Mouse (Mus musculus) kidney, postnatal 0 days (tissue): Measurements from ENCODE around the gene BC024063. TPM values are rescaled to one million over a fixed set of nuclear protein-coding genes. Genes with fewer than 3 reads are reported as not detected.
"Not testable (repeated sequence)": the region's sequence is repeated elsewhere in the genome, so short reads cannot be mapped to it uniquely, and the experiment has no call there.

Experiments used
- ATAC-seq: fragments of 200-750 bp; cut with Nextera tagmentation; replicated peaks from 2 replicates; pipeline ENCODE4 v1.8.0; 2017; ENCODE audit warnings: low read depth, moderate number of reproducible peaks, moderate TSS enrichment, moderate library complexity; ENCODE audit not compliant: low FRiP score
- DNase-seq: peaks from one replicate; pipeline ENCODE4 v3.0.0-alpha.2; 2016; ENCODE audit warnings: low spot score
- H3K27ac ChIP-seq: fragments of 300-500 bp; sonication (generic); 2 replicates; pipeline ENCODE4 v1.5.1; 2014; ENCODE audit warnings: mild to moderate bottlenecking
- H3K27me3 ChIP-seq: fragments of 300-500 bp; sonication (generic); 2 replicates; pipeline ENCODE4 v1.6.1; 2014; ENCODE audit warnings: low read length, mixed read lengths; ENCODE audit not compliant: insufficient read depth
- H3K36me3 ChIP-seq: fragments of 300-500 bp; sonication (generic); 2 replicates; pipeline ENCODE4 v1.6.1; 2014; ENCODE audit warnings: low read length, mixed read lengths; ENCODE audit not compliant: insufficient read depth
- H3K4me1 ChIP-seq: fragments of 300-500 bp; sonication (generic); replicated peaks from 2 replicates; pipeline ENCODE4 v1.6.1; 2014; ENCODE audit warnings: antibody characterized with exemption, low read length, mixed read lengths; ENCODE audit not compliant: insufficient read depth
- H3K4me2 ChIP-seq: fragments of 300-500 bp; sonication (generic); 2 replicates; pipeline ENCODE4 v1.6.1; 2014; ENCODE audit warnings: mild to moderate bottlenecking, low read length, moderate library complexity, mixed read lengths
- H3K4me3 ChIP-seq: fragments of 300-500 bp; sonication (generic); replicated peaks from 2 replicates; pipeline ENCODE4 v1.5.1; 2014; ENCODE audit warnings: low read depth, low read length
- H3K9ac ChIP-seq: fragments of 300-500 bp; sonication (generic); 2 replicates; pipeline ENCODE4 v1.6.1; 2014; ENCODE audit warnings: low read depth, low read length
- H3K9me3 ChIP-seq: fragments of 300-500 bp; sonication (generic); replicated peaks from 2 replicates; pipeline ENCODE4 v1.6.1; 2016; ENCODE audit warnings: low read length, inconsistent platforms, mixed read lengths
- CTCF ChIP-seq: IDR thresholded peaks from 2 replicates; pipeline ENCODE4 v1.5.1; 2016; ENCODE audit warnings: antibody characterized with exemption, low read depth, mild to moderate bottlenecking, moderate library complexity
- WGBS: fragments of 180-500 bp; shearing (Covaris S2); extraction: QIAGEN DNeasy Blood & Tissue Kit; methylation state at CpG from one replicate; pipeline ENCODE4 v1.1.7; 2014; 5-methylcytosine and 5-hydroxymethylcytosine counted together
- polyA plus RNA-seq: library from polyadenylated mRNA; unstranded; fragments of >200 nt; fragmentation: Nextera tagmentation; extraction: Ambion mirVana; gene quantifications from 2 replicates; pipeline ENCODE4 v1.2.1, GENCODE M21; 2015

BC024063 gene
- 3.7 and 4.5 TPM in 2 replicates for polyA plus RNA-seq

DNA sequence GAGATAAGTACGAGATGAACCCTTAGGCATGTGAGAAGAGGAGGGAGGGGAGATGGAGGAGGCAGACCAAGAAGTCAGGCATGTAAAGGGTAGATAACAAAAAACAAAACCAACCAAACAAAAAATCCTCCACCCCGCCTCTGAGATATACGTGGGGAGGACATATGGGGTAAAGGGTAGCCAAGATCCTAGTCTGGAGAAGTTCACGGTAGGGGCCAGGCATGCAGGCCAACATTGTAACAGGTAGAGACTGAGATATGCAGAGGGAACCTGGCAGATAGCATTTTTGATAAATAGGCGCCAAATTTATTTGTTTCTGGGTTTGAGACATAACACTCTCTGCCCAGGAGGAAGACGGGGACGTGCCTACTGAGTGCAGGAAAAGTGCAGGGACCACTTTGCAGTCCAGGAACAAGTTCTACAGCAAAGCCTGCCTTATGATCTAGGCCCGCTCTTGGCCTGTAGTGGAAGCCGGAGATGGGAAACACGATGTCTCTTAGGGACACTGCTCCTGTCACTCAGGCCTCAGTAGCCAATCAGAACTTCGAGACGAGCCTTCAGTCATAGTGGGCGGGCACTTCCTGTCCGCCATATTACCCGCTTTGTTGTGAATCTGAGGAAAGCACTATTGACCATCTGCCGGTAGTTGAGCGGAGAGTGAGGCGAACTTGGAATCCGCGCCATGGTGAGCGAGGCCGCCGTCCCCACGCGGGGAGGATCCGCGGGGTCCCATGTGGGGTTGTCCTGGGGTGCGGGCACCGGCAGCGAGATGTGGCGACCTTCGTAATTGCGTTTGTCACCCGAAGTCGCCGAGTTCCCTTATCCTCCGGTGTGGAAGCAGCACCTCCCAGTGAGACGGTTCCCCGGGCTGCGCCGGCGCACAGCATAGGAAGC, at the start of gene BC024063:
BC024063 (plus strand) TSS at position 626 of the 894 bp plus-strand sequence.
- 23% methylated on average over 34 of the region's 42 CpGs for WGBS
- peak within 1 kb of the TSS; percentile 44 for H3K4me2 ChIP-seq
- peak within 1 kb of the TSS; percentile 82 for H3K27ac ChIP-seq
- not testable (repeated sequence) for H3K9me3 ChIP-seq, H3K36me3 ChIP-seq, H3K4me1 ChIP-seq, H3K27me3 ChIP-seq
- DNase-seq (peak; percentile 85), ATAC-seq (peak; percentile 97)
- peak within 1 kb of the TSS; percentile 44 for H3K4me3 ChIP-seq
- H3K9ac ChIP-seq: peak within 1 kb of the TSS; percentile 51; the same call in 1 of the 2 replicates

DNA sequence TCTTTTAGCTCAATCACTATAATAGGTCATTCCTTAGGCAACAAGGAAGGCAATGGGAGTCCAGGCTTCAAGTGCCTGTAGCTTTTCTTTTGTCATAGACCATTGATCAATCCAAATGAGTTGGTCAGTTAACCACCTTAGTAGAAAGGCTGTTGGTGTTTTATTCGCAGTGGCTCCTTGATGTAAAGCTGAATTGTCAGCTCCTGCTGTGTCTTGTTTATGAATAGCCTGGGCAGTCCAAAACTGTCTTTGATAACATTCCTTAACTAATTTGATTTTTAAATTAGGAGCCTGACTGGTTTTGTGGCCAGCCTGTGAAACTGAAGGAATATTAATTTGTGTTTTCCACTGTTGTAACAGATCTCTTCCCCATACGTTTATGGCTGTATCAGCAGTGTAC, 41.0 kb upstream of the BC024063 start:
- whole genome bisulfite sequencing: 76% methylated on average over 2 of the region's 2 CpGs
- Histone ChIP-seq H3K9ac (no peak overlapping the region), H3K27me3 (no peaks in the 10 kb centered on the region), H3K4me2 (no peak overlapping the region), H3K4me1 (no peaks in the 10 kb centered on the region), H3K36me3 (no peaks in the 10 kb centered on the region), H3K27ac (no peak overlapping the region), H3K4me3 (no peak overlapping the region), H3K9me3 (no peaks in the 10 kb centered on the region)
- ATAC-seq (no peak), DNase-seq (no peak)
- no peak for TF ChIP-seq CTCF

DNA sequence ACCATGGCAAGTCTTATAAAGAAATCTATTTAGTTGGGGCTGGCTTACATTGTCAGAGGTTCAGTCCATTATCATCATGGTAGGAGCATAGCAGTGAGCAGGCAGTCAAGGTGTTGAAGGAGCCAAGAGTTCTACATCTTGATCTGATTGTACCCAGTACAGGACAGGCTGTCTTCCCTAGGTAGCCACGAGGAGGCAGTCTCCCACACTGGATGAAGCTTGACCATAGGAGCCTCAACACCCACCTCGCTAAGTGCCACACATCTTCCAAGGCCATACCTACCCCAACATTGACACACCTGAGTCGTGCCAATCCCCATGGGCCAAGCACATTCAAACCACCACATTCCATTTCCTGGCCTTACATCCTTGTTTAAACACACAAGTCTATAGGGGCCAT, 36.5 kb upstream of the BC024063 start:
- Histone ChIP-seq H3K9ac (no peak overlapping the region), H3K9me3 (peaks cover 17% of the 10 kb centered on the region), H3K4me2 (no peak overlapping the region), H3K4me1 (no peaks in the 10 kb centered on the region), H3K4me3 (no peak overlapping the region), H3K27ac (no peak overlapping the region), H3K27me3 (no peaks in the 10 kb centered on the region), H3K36me3 (no peaks in the 10 kb centered on the region)
- ATAC-seq (no peak), DNase-seq (no peak)
- 92% methylated on average over 3 of the region's 3 CpGs for WGBS
- no peak for TF ChIP-seq CTCF

DNA sequence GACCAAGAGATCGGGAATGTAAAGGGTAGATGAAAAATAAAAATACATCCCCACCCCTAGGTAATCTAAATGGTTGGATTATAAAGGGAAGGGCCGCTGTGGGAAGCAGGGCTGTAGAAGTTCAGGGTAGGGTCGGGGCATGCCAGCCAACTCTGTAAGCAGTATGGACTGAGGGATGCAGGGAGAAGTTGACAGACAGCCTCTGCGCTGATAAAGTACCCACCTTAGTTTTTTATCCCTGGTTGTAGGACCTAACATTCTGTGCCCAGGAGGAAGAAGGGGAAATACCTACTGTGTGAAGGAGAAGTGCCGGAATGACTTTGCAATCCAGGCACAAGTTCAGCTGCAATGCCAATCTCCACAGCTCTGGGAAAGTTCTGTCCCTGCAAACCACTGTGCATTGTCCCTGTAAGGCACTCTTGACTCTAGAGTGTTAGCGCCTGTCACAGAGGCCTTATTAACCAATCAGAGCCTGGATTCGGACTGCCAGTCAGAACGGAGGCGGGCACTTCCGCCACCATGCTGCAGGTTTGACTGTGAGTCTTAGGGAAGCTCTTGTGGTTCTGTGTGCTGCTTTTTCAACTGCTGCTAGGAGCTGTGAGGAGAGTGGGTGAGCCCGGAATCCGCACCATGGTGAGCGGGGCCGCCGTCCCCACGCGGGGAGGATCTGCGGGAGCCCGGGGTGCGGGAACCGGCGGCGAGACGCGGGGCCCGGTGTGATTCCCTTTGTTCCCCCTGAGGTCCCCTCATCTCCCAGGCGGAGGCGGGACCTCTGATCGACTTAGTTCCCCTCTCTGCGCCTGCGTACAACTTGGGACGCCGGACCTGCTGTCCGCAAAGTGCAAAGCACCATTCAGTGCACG, 35.3 kb upstream of the BC024063 start, which contains the start of gene Zfp873:
Zfp873 (plus strand) TSS at position 527 of the 863 bp plus-strand sequence.
- WGBS: 9% methylated on average over 35 of the region's 35 CpGs
- H3K27ac ChIP-seq: peak within 1 kb of the TSS; percentile 94
- peaks cover 26% of the 10 kb centered on the region for H3K9me3 ChIP-seq
- H3K27me3 ChIP-seq: no peaks in the 10 kb centered on the region
- ATAC-seq: peak; percentile 99
- no peaks in the 10 kb centered on the region for H3K36me3 ChIP-seq
- peak; percentile 96 for DNase-seq
- no peaks in the 10 kb centered on the region for H3K4me1 ChIP-seq
- H3K4me2 ChIP-seq: peak within 1 kb of the TSS; percentile 54
- peak within 1 kb of the TSS; percentile 77 for H3K9ac ChIP-seq
- peak within 1 kb of the TSS; percentile 59 for H3K4me3 ChIP-seq
- TF ChIP-seq CTCF: no peak; the same call in 1 of the 2 replicates

DNA sequence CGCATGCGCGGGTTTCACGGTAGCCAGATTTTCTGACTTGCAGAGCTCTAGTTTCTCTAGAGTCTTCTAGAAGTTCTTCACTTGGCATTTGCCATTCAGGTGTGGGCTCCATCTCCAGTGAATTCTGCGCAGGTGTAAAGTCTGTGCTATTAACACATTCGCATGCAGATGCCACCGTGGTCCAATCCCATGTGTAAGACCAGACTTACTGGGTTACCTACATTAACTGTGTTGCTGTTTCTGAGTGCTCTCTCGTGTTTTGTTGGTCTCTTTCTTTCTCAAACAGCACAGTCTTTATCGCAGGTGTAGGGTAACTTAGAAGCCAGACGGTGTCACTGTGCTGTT, 34.7 kb upstream of the BC024063 start:
- not testable (repeated sequence) for ATAC-seq, H3K36me3 ChIP-seq, DNase-seq, H3K4me1 ChIP-seq, H3K27me3 ChIP-seq
- Histone ChIP-seq H3K4me3 (peak overlapping the region; percentile 59), H3K9me3 (peaks cover 30% of the 10 kb centered on the region), H3K4me2 (peak overlapping the region; percentile 54), H3K9ac (peak overlapping the region; percentile 77), H3K27ac (peak overlapping the region; percentile 94)
- 29% methylated on average over 10 of the region's 10 CpGs for WGBS

DNA sequence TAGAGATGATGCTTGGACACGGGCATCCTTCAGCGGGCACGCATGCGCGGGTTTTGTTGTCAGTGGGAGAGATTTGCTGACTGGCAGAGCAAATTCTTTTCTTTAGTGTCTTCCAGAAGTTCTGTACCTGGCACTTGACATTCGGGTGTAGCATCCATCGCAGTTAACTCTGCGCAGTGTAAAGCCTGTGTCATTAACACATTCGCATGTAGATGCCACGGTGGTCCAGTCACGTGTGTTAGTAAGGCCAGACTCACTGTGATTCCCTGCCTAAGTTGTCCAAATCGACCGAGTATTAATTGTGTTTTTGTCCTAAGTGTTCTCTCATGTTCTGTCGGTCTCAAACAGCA, 444 bp downstream of the BC024063 start:
- H3K4me1 ChIP-seq, ATAC-seq, H3K9me3 ChIP-seq, H3K9ac ChIP-seq, DNase-seq, H3K27me3 ChIP-seq, H3K36me3 ChIP-seq: not testable (repeated sequence)
- Histone ChIP-seq H3K4me3 (peak overlapping the region; percentile 44), H3K4me2 (peak overlapping the region; percentile 44), H3K27ac (peak overlapping the region; percentile 82)
- 22% methylated on average over 14 of the region's 14 CpGs for WGBS
